Mouse (Mus musculus) hindbrain, postnatal 0 days (tissue): ENCODE measurements at regions not wholly inside any gene's neighbourhood (a gene's known extent, or its start where the extent isn't known, plus 50 kb on each side); places are given as distances from the start of the nearest gene placed in this dataset.

ENCODE experiments used
- ATAC-seq: fragments of 200-750 bp; cut with Nextera tagmentation; 2 replicates; pipeline ENCODE4 v1.8.0; 2017; ENCODE audit warnings: mild to moderate bottlenecking, moderate TSS enrichment, moderate library complexity
- DNase-seq: peaks from one replicate; pipeline ENCODE4 v3.0.0-alpha.2; 2015; ENCODE audit warnings: low spot score
- H3K27ac ChIP-seq: fragments of 300-500 bp; sonication (generic); 2 replicates; pipeline ENCODE4 v1.5.1; 2014; ENCODE audit warnings: mild to moderate bottlenecking
- H3K27me3 ChIP-seq: fragments of 300-500 bp; sonication (generic); 2 replicates; pipeline ENCODE4 v1.6.1; 2014; ENCODE audit warnings: low read length, mixed read lengths; ENCODE audit not compliant: insufficient read depth
- H3K36me3 ChIP-seq: fragments of 300-500 bp; sonication (generic); 2 replicates; pipeline ENCODE4 v1.6.1; 2014; ENCODE audit warnings: low read length, mixed read lengths; ENCODE audit not compliant: insufficient read depth
- H3K4me1 ChIP-seq: fragments of 300-500 bp; sonication (generic); 2 replicates; pipeline ENCODE4 v1.6.1; 2014; ENCODE audit warnings: antibody characterized with exemption, low read length, mixed read lengths; ENCODE audit not compliant: insufficient read depth
- H3K4me2 ChIP-seq: fragments of 300-500 bp; sonication (generic); 2 replicates; pipeline ENCODE4 v1.6.1; 2014; ENCODE audit warnings: low read depth, mild to moderate bottlenecking, low read length, moderate library complexity, mixed read lengths
- H3K4me3 ChIP-seq: fragments of 300-500 bp; sonication (generic); 2 replicates; pipeline ENCODE4 v1.5.1; 2014; ENCODE audit warnings: low read length
- H3K9ac ChIP-seq: fragments of 300-500 bp; sonication (generic); replicated peaks from 2 replicates; pipeline ENCODE4 v1.6.1; 2014; ENCODE audit warnings: mild to moderate bottlenecking, low read length, moderate library complexity, mixed read lengths
- H3K9me3 ChIP-seq: fragments of 300-500 bp; sonication (generic); 2 replicates; pipeline ENCODE4 v1.6.1; 2016; ENCODE audit warnings: low read length, mixed read lengths
- CTCF ChIP-seq: IDR thresholded peaks from 2 replicates; pipeline ENCODE4 v1.5.1; 2016; ENCODE audit warnings: antibody characterized with exemption, control low read depth, low read depth
- WGBS: fragments of 180-500 bp; shearing (Covaris S2); extraction: QIAGEN DNeasy Blood & Tissue Kit; methylation state at CpG from one replicate; pipeline ENCODE4 v1.1.7; 2014; 5-methylcytosine and 5-hydroxymethylcytosine counted together

GRCm38 (mm10) chr6:140368354-140369069 lies 55.3 kb upstream of the Plekha5 start:
- DNase-seq = no peak

DNA sequence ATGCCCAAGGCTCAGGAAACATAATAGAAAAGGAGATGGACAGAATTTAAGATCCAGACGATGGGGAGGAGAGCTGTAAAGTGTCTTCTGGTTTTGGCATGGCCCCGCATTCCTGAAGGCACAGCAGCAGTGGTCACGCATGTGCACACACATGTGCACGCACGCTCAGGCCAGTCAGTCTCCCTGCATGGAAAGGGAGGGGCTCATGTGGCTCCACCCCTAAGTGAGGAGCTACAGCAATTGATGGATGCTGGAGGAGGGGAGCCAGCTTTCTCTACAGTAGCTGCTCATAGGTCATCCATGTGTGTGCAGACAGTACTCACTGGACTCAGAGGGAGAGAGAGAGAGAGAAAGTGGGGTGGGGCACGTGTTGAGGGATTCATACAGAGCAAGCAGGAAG lies 56.6 kb upstream of the Plekha5 start:
- ATAC-seq = no peak
- 90% methylated on average over 6 of the region's 6 CpGs for WGBS

More at GRCm38 (mm10) chr6:140368354-140369069, 55.3 kb upstream of the Plekha5 start:
- no peak overlapping the region for H3K4me3 ChIP-seq
- H3K4me1 ChIP-seq = no peaks in the 10 kb centered on the region
- H3K27ac ChIP-seq = no peak overlapping the region
- no peaks in the 10 kb centered on the region for H3K9me3 ChIP-seq
- no peak overlapping the region for H3K9ac ChIP-seq
- TF ChIP-seq CTCF = no peak
- no peak overlapping the region for H3K4me2 ChIP-seq
- ATAC-seq = no peak
- H3K27me3 ChIP-seq = no peaks in the 10 kb centered on the region
- no peaks in the 10 kb centered on the region for H3K36me3 ChIP-seq
- 80% methylated on average over 8 of the region's 8 CpGs for WGBS

DNA sequence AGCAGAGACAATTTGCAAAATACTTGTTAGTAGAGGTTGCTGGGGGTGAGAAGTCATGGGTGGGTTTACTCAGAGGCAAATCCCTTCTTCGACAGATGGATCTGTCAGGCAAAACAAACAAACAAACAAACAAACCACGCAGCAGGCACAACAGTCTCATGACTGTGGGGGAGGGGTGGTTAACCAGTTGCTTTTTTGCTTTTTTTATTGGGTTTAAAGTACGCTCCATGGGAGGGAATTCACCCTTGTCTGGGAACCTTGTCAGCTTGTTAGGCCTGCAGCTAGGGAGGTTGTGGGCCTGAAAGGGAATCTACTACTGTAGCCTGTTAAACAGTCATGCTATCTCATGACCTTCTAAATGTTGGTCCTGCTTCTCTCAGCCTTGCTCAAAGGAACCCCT lies 57.1 kb upstream of the Plekha5 start:
- H3K27ac ChIP-seq = no peak overlapping the region
- WGBS = 56% methylated on average over 3 of the region's 3 CpGs
- DNase-seq = no peak
- H3K4me1 ChIP-seq = no peaks in the 10 kb centered on the region
- ATAC-seq = no peak
- H3K27me3 ChIP-seq = no peaks in the 10 kb centered on the region
- H3K4me3 ChIP-seq = no peak overlapping the region
- H3K4me2 ChIP-seq = no peak overlapping the region
- H3K36me3 ChIP-seq = no peaks in the 10 kb centered on the region
- no peak for TF ChIP-seq CTCF
- no peak overlapping the region for H3K9ac ChIP-seq
- no peaks in the 10 kb centered on the region for H3K9me3 ChIP-seq

More for the DNA sequence above, 56.6 kb upstream of the Plekha5 start:
- H3K36me3 ChIP-seq = no peaks in the 10 kb centered on the region
- TF ChIP-seq CTCF = no peak
- DNase-seq = no peak
- H3K9me3 ChIP-seq = no peaks in the 10 kb centered on the region
- no peak overlapping the region for H3K4me3 ChIP-seq
- H3K27me3 ChIP-seq = no peaks in the 10 kb centered on the region
- H3K9ac ChIP-seq = no peak overlapping the region
- no peak overlapping the region for H3K27ac ChIP-seq
- H3K4me1 ChIP-seq = no peaks in the 10 kb centered on the region
- no peak overlapping the region for H3K4me2 ChIP-seq

DNA sequence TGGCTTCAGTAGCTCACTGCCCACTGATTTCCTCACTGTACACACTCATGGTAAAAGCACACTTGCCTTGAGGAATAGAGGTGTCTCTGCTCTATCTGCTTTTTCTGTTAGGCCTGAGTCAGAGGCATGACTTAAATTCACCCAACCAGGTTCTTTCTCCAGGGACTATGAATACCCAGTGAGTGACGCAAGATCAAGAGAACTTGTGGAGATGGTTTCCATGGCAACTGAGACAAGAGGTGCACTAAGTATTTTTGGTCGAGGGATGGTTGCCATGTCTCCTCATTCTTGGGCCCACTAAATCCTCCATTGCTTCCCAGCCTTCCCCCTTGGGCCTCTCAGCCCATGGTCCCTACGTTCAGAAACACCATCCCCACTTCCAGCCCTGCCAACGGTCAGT lies 62.9 kb upstream of the Plekha5 start:
- H3K4me3 ChIP-seq = no peak overlapping the region
- WGBS = 50% methylated on average over 4 of the region's 4 CpGs
- no peak for TF ChIP-seq CTCF
- H3K4me2 ChIP-seq = no peak overlapping the region
- H3K4me1 ChIP-seq = no peaks in the 10 kb centered on the region
- no peaks in the 10 kb centered on the region for H3K27me3 ChIP-seq
- no peaks in the 10 kb centered on the region for H3K36me3 ChIP-seq
- no peak overlapping the region for H3K27ac ChIP-seq
- no peaks in the 10 kb centered on the region for H3K9me3 ChIP-seq
- ATAC-seq (peak; percentile 56; the same call in 1 of the 2 replicates), DNase-seq (peak; percentile 29)
- no peak overlapping the region for H3K9ac ChIP-seq

- Histone ChIP-seq H3K9ac (no peak overlapping the region), H3K9me3 (no peaks in the 10 kb centered on the region), H3K4me1 (no peaks in the 10 kb centered on the region), H3K27ac (no peak overlapping the region), H3K4me2 (no peak overlapping the region), H3K36me3 (no peaks in the 10 kb centered on the region), H3K27me3 (no peaks in the 10 kb centered on the region), H3K4me3 (no peak overlapping the region)
- DNase-seq (no peak), ATAC-seq (no peak)
- WGBS = 90% methylated on average over 2 of the region's 2 CpGs
- TF ChIP-seq CTCF = no peak
Measured at GRCm38 (mm10) chr6:140357901-140358300, 66.0 kb upstream of the Plekha5 start.

DNA sequence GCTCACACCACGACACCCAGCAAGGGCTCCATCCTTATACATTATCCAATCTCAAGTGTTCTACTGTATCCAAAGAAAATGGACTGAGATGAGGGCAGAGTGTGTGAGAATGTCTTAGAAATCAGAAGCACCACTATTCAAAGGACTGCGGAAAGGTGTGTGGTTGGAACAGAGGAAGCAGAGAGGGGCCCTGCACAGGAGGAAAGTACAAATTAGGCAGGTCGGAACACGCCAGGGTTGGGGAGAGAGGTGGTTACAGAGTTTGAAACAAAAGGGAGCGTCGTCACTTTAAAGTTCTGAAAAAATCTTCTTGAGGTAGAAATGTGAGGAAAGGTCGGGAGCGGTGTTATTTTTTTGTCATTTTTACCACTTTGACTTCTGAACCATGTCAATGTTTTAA lies 66.6 kb upstream of the Plekha5 start:
- Histone ChIP-seq H3K4me2 (no peak overlapping the region), H3K9ac (no peak overlapping the region), H3K27me3 (no peaks in the 10 kb centered on the region), H3K36me3 (no peaks in the 10 kb centered on the region), H3K27ac (no peak overlapping the region), H3K9me3 (no peaks in the 10 kb centered on the region), H3K4me3 (no peak overlapping the region), H3K4me1 (no peaks in the 10 kb centered on the region)
- DNase-seq (no peak), ATAC-seq (no peak)
- TF ChIP-seq CTCF = no peak
- 84% methylated on average over 8 of the region's 8 CpGs for WGBS

DNA sequence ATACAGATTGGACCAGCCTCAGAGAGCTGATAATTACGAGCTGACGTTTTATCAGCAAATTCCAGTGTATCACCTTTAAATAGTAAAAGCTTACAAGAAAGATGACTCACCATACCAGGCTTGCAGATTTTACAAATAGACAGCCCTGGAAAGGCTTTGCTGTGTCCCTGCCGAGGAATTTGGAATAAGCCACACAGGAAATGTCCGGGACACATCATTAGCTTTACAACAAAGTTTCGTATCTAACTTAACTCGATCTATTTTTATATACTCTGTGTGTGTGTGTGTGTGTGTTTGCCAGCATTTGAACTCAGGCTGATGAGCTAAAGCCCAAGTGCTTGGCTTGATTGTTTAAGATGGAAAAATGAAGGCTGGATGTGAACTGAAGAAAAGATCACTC lies 69.8 kb upstream of the Plekha5 start:
- no peaks in the 10 kb centered on the region for H3K4me1 ChIP-seq
- H3K4me3 ChIP-seq = no peak overlapping the region
- DNase-seq = no peak
- TF ChIP-seq CTCF = no peak
- no peak for ATAC-seq
- H3K36me3 ChIP-seq = no peaks in the 10 kb centered on the region
- no peak overlapping the region for H3K9ac ChIP-seq
- no peaks in the 10 kb centered on the region for H3K9me3 ChIP-seq
- 82% methylated on average over 6 of the region's 6 CpGs for WGBS
- H3K27ac ChIP-seq = no peak overlapping the region
- H3K27me3 ChIP-seq = no peaks in the 10 kb centered on the region
- no peak overlapping the region for H3K4me2 ChIP-seq
